Comparison of ENCODE assay signal across 21 mouse cellular contexts in the genomic region with DNA sequence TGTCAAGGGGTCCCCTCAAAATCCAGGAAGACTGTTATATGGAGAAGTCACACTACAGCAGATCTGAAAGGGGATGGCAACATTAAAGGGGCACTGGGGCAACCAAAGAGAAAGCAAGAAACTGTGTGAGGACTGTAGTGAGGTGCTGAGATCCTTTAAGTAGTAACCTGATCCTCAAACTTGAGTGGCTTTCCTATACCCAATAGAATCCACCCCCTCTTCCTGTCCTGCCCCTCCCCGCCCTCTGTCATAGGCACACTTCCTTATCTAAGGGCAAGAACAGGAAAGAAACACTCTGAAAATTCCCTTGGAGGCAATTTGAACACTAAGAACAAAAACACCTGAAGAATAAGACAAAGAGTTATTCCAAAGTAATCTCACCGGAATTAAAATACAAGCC. TPM values are rescaled to one million over a fixed set of nuclear protein-coding genes. Genes with fewer than 3 reads are reported as not detected.
"Had no signal": no experiment of that assay in that cellular context is flagged by ENCODE, and none has a peak within 500 bp of the region (broad histone marks: within the 10 kb centered on the region; RNA-seq: fewer than 3 reads in every experiment).

No protein-coding gene starts in this region.

- H3K36me3 ChIP-seq: heart, embryonic 13.5 days; heart, embryonic 15.5 days; hindbrain, embryonic 13.5 days; hindbrain, embryonic 15.5 days had no signal

- H3K9me3 ChIP-seq: heart, embryonic 15.5 days; hindbrain, embryonic 15.5 days; limb, embryonic 13.5 days; limb, embryonic 15.5 days had no signal

- ATAC-seq: forebrain, postnatal 0 days; hindbrain, postnatal 0 days; intestine, embryonic 16.5 days had no signal

- DNase-seq: forebrain, postnatal 0 days; gastrocnemius, postnatal 14 days; gastrocnemius, postnatal 36 days; heart, adult 18-20 months; heart, postnatal 14 days; heart, postnatal 36 days; kidney, adult 11 months; kidney, adult 2 months; layer of hippocampus, adult 9-11 months; layer of hippocampus, postnatal 36 days; left cerebral cortex, postnatal 4 days had no signal

- H3K4me1 ChIP-seq: hindbrain, embryonic 13.5 days; hindbrain, embryonic 15.5 days had no signal

- H3K4me3 ChIP-seq: heart, embryonic 13.5 days; heart, embryonic 15.5 days; hindbrain, embryonic 13.5 days; hindbrain, embryonic 15.5 days; limb, embryonic 13.5 days; limb, embryonic 15.5 days had no signal

- H3K27me3 ChIP-seq: heart, embryonic 13.5 days; heart, embryonic 15.5 days; hindbrain, embryonic 13.5 days; limb, embryonic 13.5 days; limb, embryonic 15.5 days had no signal

- H3K4me2 ChIP-seq: heart, embryonic 11.5 days; heart, embryonic 13.5 days; heart, embryonic 15.5 days; hindbrain, embryonic 13.5 days; hindbrain, embryonic 15.5 days; limb, embryonic 13.5 days; limb, embryonic 15.5 days had no signal

- H3K9ac ChIP-seq: forebrain, postnatal 0 days; heart, embryonic 13.5 days; heart, embryonic 15.5 days; hindbrain, embryonic 13.5 days; hindbrain, embryonic 15.5 days; limb, embryonic 13.5 days; limb, embryonic 15.5 days had no signal

- H3K27ac ChIP-seq: heart, embryonic 13.5 days; heart, embryonic 15.5 days; hindbrain, embryonic 13.5 days; hindbrain, embryonic 15.5 days; hindbrain, postnatal 0 days; limb, embryonic 13.5 days; limb, embryonic 15.5 days had no signal

RNA-seq across cellular contexts. Expression of a gene that starts 13.6 kb away (rescaled TPM):
- total RNA-seq: hematopoietic stem cell, adult 5-6 weeks had no signal
